Mouse (Mus musculus) gastrocnemius, postnatal 36 days (tissue): ENCODE results near the gene Lcn10. TPM values are rescaled to one million over a fixed set of nuclear protein-coding genes. Genes with fewer than 3 reads are reported as not detected.
A peak's percentile ranks its signal among the peaks of the same experiment; 100 is the strongest.
"Not testable (repeated sequence)": the region's sequence is repeated elsewhere in the genome, so short reads cannot be mapped to it uniquely, and the experiment has no call there.

Source experiments
- DNase-seq, 2 experiments: peaks; one replicate each; pipeline ENCODE4 v3.0.0; 2022
- intact Hi-C: fragments of 180-260 bp; cut with DNase I; formaldehyde crosslinking; loops from one replicate; pipeline ENCODE4 v1.15.1; 2025
- long read RNA-seq, 2 experiments: library from polyadenylated mRNA; stranded (forward); transcript quantifications; one replicate each; pipeline ENCODE4 v2.0.0; 2021
- total RNA-seq, 2 experiments: library from RNA; stranded (reverse); gene quantifications; 2 replicates each; pipeline ENCODE4 v1.2.3; 2021

The Lcn10 gene
- total RNA-seq = not detected
- long read RNA-seq, experiment 1 = 0 reads
- long read RNA-seq, experiment 2 = 0 reads

GRCm38 (mm10) chr2:25682426-25682825 is at the start of gene Lcn10:
TSS of gene Lcn10 (plus strand) at chr2:25682726.
- intact Hi-C loops = no loop called here
- no peak for DNase-seq

- DNase-seq = no peak
- intact Hi-C loops = no loop called here
Observed at GRCm38 (mm10) chr2:25633616-25634015, 48.9 kb upstream of the Lcn10 start.

GRCm38 (mm10) chr2:25634046-25634445 is 48.5 kb upstream of the Lcn10 start:
- no peak for DNase-seq
- intact Hi-C loops = no loop called here

GRCm38 (mm10) chr2:25639890-25640289 is 42.6 kb upstream of the Lcn10 start:
- DNase-seq = no peak
- intact Hi-C loops = loop anchor here (5.0 kb wide), 2 partner anchors 52 to 67 kb away; partner anchors contain the start of gene Bmyc

GRCm38 (mm10) chr2:25652902-25653301 is 29.6 kb upstream of the Lcn10 start, which contains the start of gene Lcn8:
TSS of gene Lcn8 (plus strand) at chr2:25653120.
- intact Hi-C loops = no loop called here
- DNase-seq = no peak

GRCm38 (mm10) chr2:25654502-25654901 is 28.0 kb upstream of the Lcn10 start:
- no peak for DNase-seq

GRCm38 (mm10) chr2:25656691-25657090 is 25.8 kb upstream of the Lcn10 start:
- intact Hi-C loops = no loop called here
- peak in 1 of 2 experiments; percentile 20 for DNase-seq

More at GRCm38 (mm10) chr2:25654502-25654901, 28.0 kb upstream of the Lcn10 start:
- intact Hi-C loops = no loop called here

- no peak for DNase-seq
- intact Hi-C loops = no loop called here
Observed at GRCm38 (mm10) chr2:25657246-25657645, 25.3 kb upstream of the Lcn10 start.

GRCm38 (mm10) chr2:25657652-25658051 is 24.9 kb upstream of the Lcn10 start, which contains the start of gene Lcn5:
TSS of gene Lcn5 (plus strand) at chr2:25657952.
- intact Hi-C loops = no loop called here
- DNase-seq = no peak

GRCm38 (mm10) chr2:25660279-25660678 is 22.2 kb upstream of the Lcn10 start:
- intact Hi-C loops = no loop called here
- DNase-seq = no peak

- no peak for DNase-seq
- intact Hi-C loops = no loop called here
Observed at GRCm38 (mm10) chr2:25661245-25661970, 21.1 kb upstream of the Lcn10 start.

- intact Hi-C loops = no loop called here
- peak in 1 of 2 experiments; percentile 22 for DNase-seq
Observed at GRCm38 (mm10) chr2:25663511-25663910, 19.0 kb upstream of the Lcn10 start.

- DNase-seq = no peak
- intact Hi-C loops = no loop called here
Observed at GRCm38 (mm10) chr2:25664125-25664524, 18.4 kb upstream of the Lcn10 start.

GRCm38 (mm10) chr2:25666516-25666915 is 16.0 kb upstream of the Lcn10 start:
- no peak for DNase-seq

GRCm38 (mm10) chr2:25676486-25676885 is 6.0 kb upstream of the Lcn10 start, which contains the start of gene Lcn6:
TSS of gene Lcn6 (plus strand) at chr2:25676786.
- DNase-seq = no peak
- intact Hi-C loops = no loop called here

More at GRCm38 (mm10) chr2:25666516-25666915, 16.0 kb upstream of the Lcn10 start:
- intact Hi-C loops = no loop called here

- DNase-seq = no peak
- intact Hi-C loops = no loop called here
Observed at GRCm38 (mm10) chr2:25679559-25679958, 3.0 kb upstream of the Lcn10 start.

- no peak for DNase-seq
- intact Hi-C loops = no loop called here
Observed at GRCm38 (mm10) chr2:25686941-25687340, 4.4 kb downstream of the Lcn10 start.

- peak; percentile 38 to 42 for DNase-seq
- intact Hi-C loops = loop anchor here (5.0 kb wide), 1 partner anchor 52 kb away; no protein-coding TSS in a partner anchor
Observed at GRCm38 (mm10) chr2:25694605-25695004, 12.1 kb downstream of the Lcn10 start.

GRCm38 (mm10) chr2:25696951-25697350 is 14.4 kb downstream of the Lcn10 start:
- peak in 1 of 2 experiments; percentile 6 for DNase-seq
- intact Hi-C loops = no loop called here

GRCm38 (mm10) chr2:25698696-25699095 is 16.2 kb downstream of the Lcn10 start:
- intact Hi-C loops = no loop called here
- peak in 1 of 2 experiments; percentile 0 for DNase-seq

GRCm38 (mm10) chr2:25699743-25700142 is 17.2 kb downstream of the Lcn10 start, which contains the start of gene Obp2a:
TSS of gene Obp2a (plus strand) at chr2:25700043.
- intact Hi-C loops = not testable (repeated sequence)

GRCm38 (mm10) chr2:25701001-25701400 is 18.5 kb downstream of the Lcn10 start:
- DNase-seq = no peak
- intact Hi-C loops = no loop called here

More at GRCm38 (mm10) chr2:25699743-25700142, 17.2 kb downstream of the Lcn10 start, which contains the start of gene Obp2a:
- DNase-seq = not testable (repeated sequence)
